Mouse (Mus musculus): ENCODE measurements at regions not wholly inside any gene's neighbourhood (a gene's known extent, or its start where the extent isn't known, plus 50 kb on each side); places are given as distances from the start of the nearest gene placed in this dataset.

DNA sequence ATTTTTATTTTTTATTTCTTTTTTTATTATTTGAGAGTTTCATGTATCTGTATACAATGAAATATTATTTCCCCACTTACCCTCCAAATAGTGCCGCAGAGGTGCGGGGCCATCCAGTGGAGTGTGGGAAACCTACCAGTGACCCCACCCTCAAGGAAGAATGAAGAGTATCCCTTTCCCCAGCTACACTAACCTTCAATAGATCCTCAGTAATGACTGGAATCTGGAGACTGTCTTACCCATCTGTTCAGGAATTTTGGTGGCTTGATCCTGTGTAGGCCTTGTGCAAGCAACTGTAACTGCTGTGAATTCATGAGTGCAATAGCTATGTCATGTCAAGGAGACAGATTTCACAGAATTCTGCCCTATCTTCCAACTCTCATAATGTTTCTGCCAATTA is 153.9 kb upstream of the Slc22a23 start:
- no peak overlapping the region for H3K9ac ChIP-seq
- no peaks in the 10 kb centered on the region for H3K36me3 ChIP-seq
- ATAC-seq (ENCODE audit: low read depth), result no peak
- H3K4me2 ChIP-seq, result no peak overlapping the region
- no peak overlapping the region for H3K4me3 ChIP-seq (replicated peaks)
- no peaks in the 10 kb centered on the region for H3K9me3 ChIP-seq (replicated peaks)
- no peaks in the 10 kb centered on the region for H3K4me1 ChIP-seq (replicated peaks)
- no peak for DNase-seq
- WGBS (ENCODE audit: insufficient replicate concordance), result 88% methylated on average over 2 of the region's 2 CpGs
- H3K27me3 ChIP-seq, result no peaks in the 10 kb centered on the region
- H3K27ac ChIP-seq, result no peak overlapping the region

DNA sequence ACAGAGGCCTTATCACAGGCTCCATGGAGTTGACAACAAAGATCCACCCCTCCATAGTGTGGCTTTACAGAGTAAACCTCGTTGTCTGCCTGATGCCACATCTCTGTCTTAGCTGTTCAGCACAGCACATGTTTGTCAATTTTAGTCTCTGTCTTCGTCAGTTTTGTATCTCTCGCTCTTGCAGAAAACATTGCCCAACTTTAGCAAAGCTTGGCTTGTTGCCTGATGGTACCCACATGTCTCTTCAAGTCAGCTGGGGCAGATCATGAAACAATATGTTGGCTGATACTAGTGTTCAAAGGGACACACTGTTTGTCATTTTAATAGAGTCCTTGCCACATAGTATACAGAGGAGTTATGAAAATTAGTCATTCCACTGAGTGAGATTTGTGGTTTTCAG is 152.7 kb upstream of the Slc22a23 start:
- H3K4me2 ChIP-seq, result no peak overlapping the region
- no peak overlapping the region for H3K9ac ChIP-seq
- no peak overlapping the region for H3K27ac ChIP-seq
- no peaks in the 10 kb centered on the region for H3K36me3 ChIP-seq
- ATAC-seq (ENCODE audit: low read depth), result no peak
- no peak for DNase-seq
- H3K4me1 ChIP-seq (replicated peaks), result no peaks in the 10 kb centered on the region
- H3K9me3 ChIP-seq (replicated peaks), result no peaks in the 10 kb centered on the region
- H3K4me3 ChIP-seq (replicated peaks), result no peak overlapping the region
- WGBS (ENCODE audit: insufficient replicate concordance), result 59% methylated on average over 3 of the region's 3 CpGs
- no peaks in the 10 kb centered on the region for H3K27me3 ChIP-seq

DNA sequence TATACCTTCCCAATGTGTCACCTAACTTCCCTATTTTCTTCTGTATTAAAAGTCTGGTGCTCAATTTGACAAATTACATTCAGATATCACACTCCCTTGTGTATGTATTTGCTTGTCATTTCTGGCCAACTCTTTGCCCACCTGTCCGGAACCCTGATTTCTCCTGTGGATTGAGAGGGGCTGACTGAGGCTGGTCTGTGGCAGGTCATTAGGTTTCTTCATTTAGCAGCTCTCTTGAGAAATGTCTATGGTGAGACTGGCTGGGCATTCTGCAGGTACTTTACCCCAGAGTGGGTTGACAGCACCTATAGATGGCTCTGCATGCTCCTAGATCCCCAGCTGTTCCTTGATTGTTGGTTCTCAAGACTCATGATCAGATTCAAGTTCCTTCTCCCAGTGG is 139.8 kb upstream of the Slc22a23 start:
- Histone ChIP-seq H3K27ac (no peak overlapping the region), H3K36me3 (no peaks in the 10 kb centered on the region), H3K4me3 (replicated peaks) (no peak overlapping the region), H3K27me3 (no peaks in the 10 kb centered on the region), H3K9ac (no peak overlapping the region), H3K9me3 (replicated peaks) (no peaks in the 10 kb centered on the region), H3K4me1 (replicated peaks) (no peaks in the 10 kb centered on the region), H3K4me2 (no peak overlapping the region)
- 71% methylated on average over 1 of the region's 1 CpGs for WGBS (ENCODE audit: insufficient replicate concordance)
- no peak for ATAC-seq (ENCODE audit: low read depth)
- no peak for DNase-seq

DNA sequence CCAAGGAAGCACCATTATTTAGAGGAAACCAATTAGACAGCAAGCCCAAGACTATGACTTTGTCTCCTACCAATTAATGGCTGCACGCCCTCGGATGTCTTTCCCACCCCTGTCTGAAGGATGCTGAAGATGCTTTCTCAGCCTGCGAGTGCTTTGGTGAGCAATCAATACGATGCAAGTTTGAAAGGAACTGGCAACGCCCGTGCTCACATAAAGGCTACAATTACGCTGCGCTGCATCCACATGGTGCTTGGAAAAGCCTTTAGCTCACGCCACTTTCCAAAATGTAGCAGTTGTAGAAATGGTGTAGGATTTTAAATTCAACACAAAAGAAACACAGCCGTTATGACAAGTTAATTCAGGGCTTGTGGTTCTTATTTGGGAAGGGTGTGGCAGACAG is 136.5 kb upstream of the Slc22a23 start:
- no peak for ATAC-seq (ENCODE audit: low read depth)
- 78% methylated on average over 10 of the region's 10 CpGs for WGBS (ENCODE audit: insufficient replicate concordance)
- no peak overlapping the region for H3K27ac ChIP-seq

DNA sequence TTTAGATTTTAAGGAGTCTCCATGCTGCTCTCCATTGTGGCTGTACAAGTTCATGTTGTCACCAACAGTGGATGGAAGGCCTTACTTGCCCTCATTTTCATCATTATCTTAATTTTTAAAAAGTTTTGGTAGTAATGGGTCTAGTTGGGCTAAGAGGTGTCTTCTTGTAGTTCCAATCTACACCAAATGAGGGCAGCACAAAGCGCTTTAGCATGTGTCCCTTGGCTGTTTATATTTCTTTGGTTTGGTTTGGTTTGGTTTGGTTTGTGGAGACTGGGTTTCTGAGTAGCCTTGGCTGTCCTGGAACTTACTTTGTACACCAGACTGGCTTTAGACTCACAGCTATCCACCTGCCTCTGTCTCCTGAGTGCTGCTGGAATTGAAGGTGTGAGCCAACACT is 125.4 kb upstream of the Slc22a23 start:
- no peak for ATAC-seq (ENCODE audit: low read depth)
- H3K4me2 ChIP-seq, result no peak overlapping the region
- H3K4me1 ChIP-seq (replicated peaks), result peaks cover 2% of the 10 kb centered on the region
- H3K27ac ChIP-seq, result no peak overlapping the region
- no peaks in the 10 kb centered on the region for H3K36me3 ChIP-seq
- no peaks in the 10 kb centered on the region for H3K27me3 ChIP-seq
- 79% methylated on average over 1 of the region's 1 CpGs for WGBS (ENCODE audit: insufficient replicate concordance)
- H3K9ac ChIP-seq, result no peak overlapping the region
- no peak for DNase-seq
- H3K9me3 ChIP-seq (replicated peaks), result no peaks in the 10 kb centered on the region
- no peak overlapping the region for H3K4me3 ChIP-seq (replicated peaks)

More for the DNA sequence above, 136.5 kb upstream of the Slc22a23 start:
- no peak overlapping the region for H3K4me3 ChIP-seq (replicated peaks)
- DNase-seq, result no peak
- no peaks in the 10 kb centered on the region for H3K36me3 ChIP-seq
- no peaks in the 10 kb centered on the region for H3K4me1 ChIP-seq (replicated peaks)
- H3K9me3 ChIP-seq (replicated peaks), result no peaks in the 10 kb centered on the region
- no peak overlapping the region for H3K4me2 ChIP-seq
- no peak overlapping the region for H3K9ac ChIP-seq
- no peaks in the 10 kb centered on the region for H3K27me3 ChIP-seq

DNA sequence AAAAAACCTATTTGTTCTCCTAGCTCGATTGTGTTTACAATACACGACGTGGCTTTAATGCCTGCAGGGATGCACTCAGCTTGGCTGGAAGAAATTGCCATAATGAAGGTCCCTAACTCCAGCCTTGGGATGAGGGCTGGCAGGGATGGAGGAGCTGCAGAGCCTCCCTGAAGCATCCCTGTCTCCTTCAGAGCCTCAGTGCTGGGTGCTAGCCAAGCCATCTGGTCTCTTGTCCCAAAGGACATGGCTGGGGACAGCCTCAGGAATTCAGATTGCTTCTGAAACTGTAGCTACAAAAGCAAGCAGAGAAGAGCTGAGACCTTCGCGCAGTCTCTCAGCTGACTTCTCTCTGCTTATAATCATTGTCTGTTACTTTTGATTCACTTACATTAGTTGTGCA is 124.6 kb upstream of the Slc22a23 start:
- Histone ChIP-seq H3K4me3 (replicated peaks) (no peak overlapping the region), H3K27ac (no peak overlapping the region), H3K9ac (no peak overlapping the region), H3K4me2 (no peak overlapping the region), H3K36me3 (no peaks in the 10 kb centered on the region), H3K27me3 (no peaks in the 10 kb centered on the region), H3K4me1 (replicated peaks) (peaks cover 5% of the 10 kb centered on the region), H3K9me3 (replicated peaks) (no peaks in the 10 kb centered on the region)
- ATAC-seq (ENCODE audit: low read depth), result no peak
- no peak for DNase-seq
- 78% methylated on average over 5 of the region's 5 CpGs for WGBS (ENCODE audit: insufficient replicate concordance)

DNA sequence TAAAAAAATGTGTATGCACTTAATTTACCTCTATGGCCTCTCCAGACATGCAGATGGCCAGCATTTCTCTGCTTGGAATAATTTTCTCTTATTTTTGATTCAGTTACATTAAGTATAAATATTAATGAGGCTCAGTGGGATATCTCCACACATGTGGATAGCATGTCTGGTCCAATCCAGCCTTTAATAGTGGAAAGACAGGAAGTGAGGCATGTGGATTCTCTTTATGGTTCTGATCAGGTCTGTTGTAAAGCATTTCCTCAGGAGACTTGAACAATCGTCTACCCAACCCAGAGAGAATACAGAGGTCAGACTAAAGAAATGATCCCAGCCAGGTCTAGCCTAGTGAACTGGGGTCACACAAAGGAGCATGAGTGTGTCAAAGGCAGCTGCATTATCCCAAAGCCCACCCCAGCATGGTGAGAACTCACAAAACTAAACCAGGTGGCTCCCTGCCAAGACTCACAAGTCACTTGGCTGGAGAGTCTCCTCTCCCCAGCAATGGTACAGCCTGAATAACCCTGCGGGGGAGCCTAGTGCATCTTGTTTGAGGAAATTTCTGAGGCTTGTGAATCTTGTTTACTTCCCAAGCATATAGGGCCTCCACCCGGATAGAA is 123.3 kb upstream of the Slc22a23 start:
- H3K27ac ChIP-seq, result no peak overlapping the region
- DNase-seq, result no peak
- H3K27me3 ChIP-seq, result no peaks in the 10 kb centered on the region
- no peak overlapping the region for H3K9ac ChIP-seq
- peaks cover 11% of the 10 kb centered on the region for H3K4me1 ChIP-seq (replicated peaks)
- ATAC-seq (ENCODE audit: low read depth), result no peak
- H3K4me3 ChIP-seq (replicated peaks), result no peak overlapping the region
- no peaks in the 10 kb centered on the region for H3K9me3 ChIP-seq (replicated peaks)
- WGBS (ENCODE audit: insufficient replicate concordance), result 60% methylated on average over 3 of the region's 3 CpGs
- H3K4me2 ChIP-seq, result no peak overlapping the region
- H3K36me3 ChIP-seq, result no peaks in the 10 kb centered on the region

DNA sequence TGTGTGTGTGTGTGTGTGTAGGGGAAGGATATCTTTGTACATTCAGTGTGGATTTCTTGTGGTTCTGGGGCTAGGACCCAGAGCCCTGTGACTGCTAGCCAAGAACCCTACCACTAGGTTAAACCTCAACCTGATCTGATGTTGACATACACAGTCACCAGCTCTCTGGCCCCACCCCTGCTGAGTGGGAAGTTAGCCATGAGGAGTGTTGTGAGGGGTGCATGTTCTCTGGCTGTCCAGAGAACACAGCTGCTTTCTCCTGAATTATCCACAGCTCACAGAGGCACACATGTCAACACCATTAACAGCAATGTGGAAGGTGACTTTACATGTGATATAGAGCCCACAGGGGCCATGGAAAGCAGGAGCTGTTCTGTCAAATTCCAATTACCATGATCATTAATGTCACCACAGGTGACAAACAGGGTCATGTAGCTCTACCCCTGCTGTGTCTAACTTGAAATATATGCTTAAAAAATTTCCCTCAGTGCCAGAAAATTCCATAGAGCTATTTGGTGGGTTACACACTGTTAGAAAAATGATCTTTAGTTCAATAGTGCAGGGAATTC is 121.0 kb upstream of the Slc22a23 start:
- Histone ChIP-seq H3K4me3 (replicated peaks) (no peak overlapping the region), H3K27me3 (no peaks in the 10 kb centered on the region), H3K36me3 (no peaks in the 10 kb centered on the region), H3K27ac (peak overlapping the region; percentile 73), H3K4me1 (replicated peaks) (peaks cover 22% of the 10 kb centered on the region), H3K9me3 (replicated peaks) (no peaks in the 10 kb centered on the region), H3K4me2 (no peak overlapping the region), H3K9ac (no peak overlapping the region)
- no peak for DNase-seq
- ATAC-seq (ENCODE audit: low read depth), result peak; percentile 61

DNA sequence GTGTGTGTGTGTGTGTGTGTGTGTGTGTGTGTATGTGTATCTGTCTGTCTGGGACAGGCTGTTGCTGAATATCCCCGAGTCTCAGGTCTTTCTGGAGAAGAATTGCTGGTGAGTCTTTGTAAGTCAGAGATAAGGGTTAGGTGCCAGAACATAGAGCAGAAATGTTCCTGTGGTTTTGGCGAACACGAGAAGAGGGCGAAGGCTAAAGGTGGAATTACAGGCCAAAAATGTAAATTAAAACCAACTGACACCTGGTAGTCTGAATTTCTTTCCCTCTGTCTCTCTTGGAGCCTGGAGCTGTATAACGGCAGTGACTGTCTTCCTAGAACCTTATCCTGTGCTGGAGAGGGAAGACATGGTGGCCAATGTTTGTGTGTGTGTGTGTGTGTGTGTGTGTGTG is 120.5 kb upstream of the Slc22a23 start:
- no peaks in the 10 kb centered on the region for H3K36me3 ChIP-seq
- no peak for DNase-seq
- no peaks in the 10 kb centered on the region for H3K27me3 ChIP-seq
- 32% methylated on average over 5 of the region's 5 CpGs for WGBS (ENCODE audit: insufficient replicate concordance)
- peak overlapping the region; percentile 73 for H3K27ac ChIP-seq
- no peak overlapping the region for H3K4me2 ChIP-seq
- H3K4me3 ChIP-seq (replicated peaks), result no peak overlapping the region
- ATAC-seq (ENCODE audit: low read depth), result no peak
- H3K9me3 ChIP-seq (replicated peaks), result no peaks in the 10 kb centered on the region
- no peak overlapping the region for H3K9ac ChIP-seq
- H3K4me1 ChIP-seq (replicated peaks), result peaks cover 22% of the 10 kb centered on the region

DNA sequence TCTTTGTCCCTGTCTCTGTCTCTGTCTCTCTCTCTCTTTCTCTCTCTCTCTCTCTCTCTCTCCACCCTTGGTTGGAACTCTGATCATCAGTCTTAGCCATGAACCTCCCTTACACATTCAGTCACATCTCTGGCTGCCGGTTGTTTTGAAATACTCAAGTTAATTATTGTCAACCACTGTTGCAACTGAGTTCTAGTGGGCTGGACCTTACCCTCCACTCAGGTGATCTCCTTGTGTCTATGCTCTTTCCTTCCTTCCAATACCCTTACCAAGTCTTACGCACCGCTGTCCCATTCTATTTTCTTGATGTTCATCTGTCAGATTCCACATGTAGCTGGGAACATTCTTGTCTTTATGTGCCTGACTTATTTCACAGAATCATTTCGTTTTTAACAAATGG is 119.2 kb upstream of the Slc22a23 start:
- peaks cover 22% of the 10 kb centered on the region for H3K4me1 ChIP-seq (replicated peaks)
- DNase-seq (no peak), ATAC-seq (ENCODE audit: low read depth) (peak; percentile 38; the same call in 1 of the 2 replicates)
- no peaks in the 10 kb centered on the region for H3K27me3 ChIP-seq
- peak overlapping the region; percentile 81 for H3K27ac ChIP-seq
- H3K4me3 ChIP-seq (replicated peaks), result no peak overlapping the region
- no peak overlapping the region for H3K9ac ChIP-seq
- WGBS (ENCODE audit: insufficient replicate concordance), result 67% methylated on average over 4 of the region's 4 CpGs
- no peak overlapping the region for H3K4me2 ChIP-seq
- no peaks in the 10 kb centered on the region for H3K36me3 ChIP-seq
- H3K9me3 ChIP-seq (replicated peaks), result no peaks in the 10 kb centered on the region

DNA sequence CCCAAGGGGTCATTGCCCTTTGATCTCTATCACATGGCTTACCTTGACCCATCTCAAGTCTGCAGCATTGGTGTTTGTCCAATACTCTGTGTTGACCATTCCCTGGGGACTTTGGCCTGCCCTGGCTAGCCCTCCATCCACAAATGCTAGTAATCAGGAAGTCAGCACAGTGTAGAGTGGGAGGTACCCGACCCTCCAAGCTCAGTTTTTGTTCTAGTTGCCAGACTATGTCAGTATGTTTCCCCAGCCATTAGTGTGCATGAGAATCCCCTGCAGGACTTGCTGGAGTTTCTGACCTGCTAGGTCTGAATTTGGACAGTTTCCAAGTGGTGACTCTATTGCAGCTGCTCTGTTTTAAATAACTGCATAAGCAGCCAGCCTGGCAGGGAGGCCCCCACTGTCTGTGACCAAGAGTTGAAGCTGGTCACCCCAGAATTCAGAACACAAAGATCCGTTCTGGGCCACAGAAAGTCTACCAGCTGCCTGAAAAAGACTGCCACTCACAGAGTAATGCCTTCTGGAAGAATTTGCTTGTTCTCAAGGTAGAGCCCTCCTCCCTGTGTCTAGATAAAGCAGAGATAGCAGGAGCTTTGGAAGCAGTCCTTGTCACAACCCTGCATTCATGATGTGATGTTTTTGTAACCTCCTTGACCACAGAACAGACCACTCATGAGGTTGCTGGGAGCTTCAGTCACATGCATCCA is 118.0 kb upstream of the Slc22a23 start:
- 25% methylated on average over 2 of the region's 2 CpGs for WGBS (ENCODE audit: insufficient replicate concordance)
- no peak overlapping the region for H3K4me3 ChIP-seq (replicated peaks)

More for the DNA sequence above, 118.0 kb upstream of the Slc22a23 start:
- ATAC-seq (ENCODE audit: low read depth) (peak; percentile 89), DNase-seq (peak; percentile 13)
- Histone ChIP-seq H3K27me3 (no peaks in the 10 kb centered on the region), H3K4me2 (no peak overlapping the region), H3K4me1 (replicated peaks) (peaks cover 22% of the 10 kb centered on the region), H3K9me3 (replicated peaks) (no peaks in the 10 kb centered on the region), H3K36me3 (no peaks in the 10 kb centered on the region), H3K27ac (peak overlapping the region; percentile 81), H3K9ac (no peak overlapping the region)
